Mouse (Mus musculus) lung, postnatal 0 days (tissue): ENCODE measurements around the gene Wnt5b.

Experiments used
- CTCF ChIP-seq: IDR thresholded peaks from 2 replicates; pipeline ENCODE4 v1.5.1; 2016; ENCODE audit warnings: antibody characterized with exemption, mild to moderate bottlenecking
- EP300 ChIP-seq: IDR thresholded peaks from 2 replicates; pipeline ENCODE4 v1.6.1; 2016; ENCODE audit warnings: antibody characterized with exemption, mild to moderate bottlenecking, control low read depth

DNA sequence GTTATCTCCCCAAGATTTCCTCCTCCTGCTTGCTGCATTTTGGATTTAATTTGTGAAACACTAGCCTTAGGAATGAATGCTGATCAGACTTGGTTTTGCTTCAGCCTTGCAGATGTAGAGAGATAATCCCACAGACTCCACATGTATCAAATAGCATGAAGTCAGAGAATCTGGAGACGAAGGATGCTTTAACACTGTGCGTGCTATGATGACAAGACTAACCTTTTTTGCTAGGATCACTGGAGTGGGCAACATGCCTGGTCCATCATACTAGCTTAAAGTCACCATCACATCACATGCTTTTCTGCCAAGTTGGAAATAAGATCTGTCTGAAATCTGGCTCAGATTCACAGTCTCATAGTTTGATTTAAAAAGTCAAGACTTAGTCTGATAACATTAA, 43.8 kb upstream of the Wnt5b start:
- TF ChIP-seq CTCF (no peak), EP300 (no peak)
